Mouse (Mus musculus) MN1 (cell line): Measurements from ENCODE around the gene Znfx1.
"Not testable (repeated sequence)": the region's sequence is repeated elsewhere in the genome, so short reads cannot be mapped to it uniquely, and the experiment has no call there.

ENCODE experiments used
- DNase-seq: peaks from one replicate; pipeline ENCODE4 v3.0.0-alpha.2; 2016; ENCODE audit warnings: low spot score

The Znfx1 gene

GRCm38 (mm10) chr2:167053127-167053844, 9.5 kb downstream of the Znfx1 start:
- DNase-seq = no peak

GRCm38 (mm10) chr2:167048698-167049358, 14.0 kb downstream of the Znfx1 start:
- no peak for DNase-seq

GRCm38 (mm10) chr2:167048223-167048622, 14.6 kb downstream of the Znfx1 start:
- DNase-seq = no peak

- no peak for DNase-seq
Observed at GRCm38 (mm10) chr2:167043400-167044121, 19.3 kb downstream of the Znfx1 start.

- DNase-seq = no peak
Observed at GRCm38 (mm10) chr2:167039386-167039785, 23.4 kb downstream of the Znfx1 start.

- no peak for DNase-seq
Observed at GRCm38 (mm10) chr2:167038716-167039115, 24.1 kb downstream of the Znfx1 start.

GRCm38 (mm10) chr2:167038297-167038696, 24.5 kb downstream of the Znfx1 start:
- no peak for DNase-seq

GRCm38 (mm10) chr2:167037710-167038109, 25.1 kb downstream of the Znfx1 start:
- DNase-seq = no peak

- DNase-seq = no peak
Observed at GRCm38 (mm10) chr2:167030507-167030906, 32.3 kb downstream of the Znfx1 start.

GRCm38 (mm10) chr2:167028553-167028952, 34.3 kb downstream of the Znfx1 start:
- peak; percentile 67 for DNase-seq

- no peak for DNase-seq
Observed at GRCm38 (mm10) chr2:167019396-167019795, 43.4 kb downstream of the Znfx1 start.

- no peak for DNase-seq
Observed at GRCm38 (mm10) chr2:167015382-167015718, 47.5 kb downstream of the Znfx1 start.

- peak; percentile 96 for DNase-seq
Observed at GRCm38 (mm10) chr2:167014702-167015381, 48.0 kb downstream of the Znfx1 start, which contains the start of gene Ddx27. TSS of gene Ddx27 (plus strand) at chr2:167015193.

- no peak for DNase-seq
Observed at GRCm38 (mm10) chr2:167010546-167010945, 52.3 kb downstream of the Znfx1 start.

- DNase-seq = no peak
Observed at GRCm38 (mm10) chr2:167009483-167009882, 53.3 kb downstream of the Znfx1 start.

GRCm38 (mm10) chr2:167007565-167007964, 55.2 kb downstream of the Znfx1 start:
- not testable (repeated sequence) for DNase-seq

- DNase-seq = no peak
Observed at GRCm38 (mm10) chr2:167007001-167007491, 55.8 kb downstream of the Znfx1 start.

GRCm38 (mm10) chr2:167006355-167006754, 56.5 kb downstream of the Znfx1 start:
- DNase-seq = no peak

GRCm38 (mm10) chr2:167004099-167004854, 58.5 kb downstream of the Znfx1 start:
- peak; percentile 83 for DNase-seq

GRCm38 (mm10) chr2:167001486-167001885, 61.3 kb downstream of the Znfx1 start:
- no peak for DNase-seq

GRCm38 (mm10) chr2:166996533-166996894, 66.3 kb downstream of the Znfx1 start:
- no peak for DNase-seq
